Mouse (Mus musculus) kidney, adult 2 months (tissue): ENCODE data around the gene Tec.

ENCODE experiments used
- CTCF ChIP-seq: fragments of 200-500 bp; conservative IDR thresholded peaks from 2 replicates; pipeline ENCODE4 v1.5.1; 2011; ENCODE audit warnings: low read depth, mild to moderate bottlenecking, control low read depth, low read length, moderate library complexity, mixed read lengths; ENCODE audit not compliant: insufficient read depth, insufficient read length
- POLR2A ChIP-seq: fragments of 200-500 bp; IDR thresholded peaks from one replicate; pipeline ENCODE4 v1.6.1; 2011; ENCODE audit warnings: low read depth, low read length, control low read depth

DNA sequence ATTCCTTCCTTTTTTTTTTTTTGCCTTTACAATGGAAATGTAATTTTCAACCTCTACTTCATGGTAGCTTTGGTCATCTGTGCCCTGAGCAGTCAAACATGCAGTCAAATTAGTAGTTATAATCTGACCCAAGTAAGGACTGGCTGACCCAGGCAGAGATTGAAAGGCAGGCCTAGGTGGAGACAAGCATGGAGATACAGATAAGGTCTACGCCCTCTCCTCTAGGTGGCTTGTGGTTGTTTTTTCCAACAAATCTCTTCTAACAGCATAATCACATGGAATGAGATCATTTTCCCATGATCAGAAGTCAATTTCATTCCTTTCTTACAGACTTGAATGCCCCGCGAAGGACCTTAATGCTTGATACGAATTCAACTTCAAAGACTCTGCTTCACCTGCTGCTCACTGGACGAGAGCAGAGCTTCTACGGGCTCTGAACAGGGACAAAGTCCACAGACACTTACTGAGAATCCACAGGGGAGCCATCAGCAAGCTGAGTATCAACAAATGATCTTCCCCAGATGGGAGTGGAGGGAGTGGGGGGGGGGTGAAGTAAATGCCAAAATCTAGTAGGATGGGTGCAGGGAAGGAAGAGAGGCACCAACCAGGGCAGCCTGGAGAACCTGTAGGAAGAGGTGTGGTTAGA, 1.9 kb downstream of the Tec start:
- TF ChIP-seq POLR2A: no peak
- TF ChIP-seq CTCF: no peak
